Mouse (Mus musculus) limb, embryonic 13.5 days (tissue): ENCODE measurements around the gene Xpnpep1. TPM values are rescaled to one million over a fixed set of nuclear protein-coding genes. Genes with fewer than 3 reads are reported as not detected.

Experiments used
- ATAC-seq: fragments of 200-750 bp; cut with Nextera tagmentation; 2 replicates; pipeline ENCODE4 v1.8.0; 2017; ENCODE audit warnings: low read depth, moderate number of reproducible peaks, moderate TSS enrichment; ENCODE audit not compliant: low FRiP score
- H3K27ac ChIP-seq: fragments of 300-500 bp; sonication (generic); 2 replicates; pipeline ENCODE4 v1.5.1; 2015; ENCODE audit warnings: inconsistent platforms, mild to moderate bottlenecking, moderate library complexity
- H3K27me3 ChIP-seq: fragments of 300-500 bp; sonication (generic); 2 replicates; pipeline ENCODE4 v1.6.1; 2015; ENCODE audit warnings: mild to moderate bottlenecking, inconsistent platforms
- H3K36me3 ChIP-seq: fragments of 300-500 bp; sonication (generic); 2 replicates; pipeline ENCODE4 v1.6.1; 2015; ENCODE audit warnings: inconsistent platforms, mild to moderate bottlenecking, moderate library complexity
- H3K4me1 ChIP-seq: fragments of 300-500 bp; sonication (generic); 2 replicates; pipeline ENCODE4 v1.6.1; 2015; ENCODE audit warnings: inconsistent platforms
- H3K4me2 ChIP-seq: fragments of 300-500 bp; sonication (generic); replicated peaks from 2 replicates; pipeline ENCODE4 v1.6.1; 2015; ENCODE audit warnings: inconsistent platforms, mild to moderate bottlenecking, moderate library complexity
- H3K4me3 ChIP-seq: fragments of 300-500 bp; sonication (generic); 2 replicates; pipeline ENCODE4 v1.5.1; 2015; ENCODE audit warnings: moderate library complexity, mild to moderate bottlenecking, inconsistent platforms
- H3K9ac ChIP-seq: fragments of 300-500 bp; sonication (generic); 2 replicates; pipeline ENCODE4 v1.6.1; 2015; ENCODE audit warnings: mild to moderate bottlenecking, inconsistent platforms
- H3K9me3 ChIP-seq: fragments of 300-500 bp; sonication (generic); 2 replicates; pipeline ENCODE4 v1.6.1; 2016; ENCODE audit warnings: inconsistent platforms
- WGBS: fragments of 180-500 bp; shearing (Covaris S2); methylation state at CpG from one replicate; pipeline ENCODE4 v1.1.7; 2015; 5-methylcytosine and 5-hydroxymethylcytosine counted together
- polyA plus RNA-seq: library from polyadenylated mRNA; unstranded; fragments of >200 nt; fragmentation: Nextera tagmentation; extraction: Ambion mirVana; gene quantifications from 2 replicates; pipeline ENCODE4 v1.2.1, GENCODE M21; 2015

Xpnpep1 gene
- polyA plus RNA-seq, 1 experiment from 2014 or later, result 163 TPM

- Histone ChIP-seq H3K9me3 (no peaks in the 10 kb centered on the region), H3K4me1 (peaks cover 32% of the 10 kb centered on the region), H3K27ac (peak overlapping the region; percentile 24; the same call in 1 of the 2 replicates), H3K4me2 (no peak overlapping the region), H3K9ac (no peak overlapping the region), H3K27me3 (no peaks in the 10 kb centered on the region), H3K36me3 (no peaks in the 10 kb centered on the region), H3K4me3 (no peak overlapping the region)
- ATAC-seq, result 0 out of 2 replicates have a peak, but pooled peaks have one; percentile 13
- 43% methylated on average over 12 of the region's 12 CpGs for WGBS
Observed at GRCm38 (mm10) chr19:53064292-53064971, 24.4 kb upstream of the Xpnpep1 start.

- no peak overlapping the region for H3K27ac ChIP-seq
- WGBS, result 32% methylated on average over 3 of the region's 3 CpGs
- H3K4me3 ChIP-seq, result no peak overlapping the region
- H3K9me3 ChIP-seq, result no peaks in the 10 kb centered on the region
- no peak for ATAC-seq
- H3K4me2 ChIP-seq, result no peak overlapping the region
- peaks cover 36% of the 10 kb centered on the region for H3K4me1 ChIP-seq
- no peaks in the 10 kb centered on the region for H3K27me3 ChIP-seq
- no peaks in the 10 kb centered on the region for H3K36me3 ChIP-seq
- H3K9ac ChIP-seq, result no peak overlapping the region
Observed at GRCm38 (mm10) chr19:53062046-53062445, 22.0 kb upstream of the Xpnpep1 start.

GRCm38 (mm10) chr19:53059344-53060111 is 19.5 kb upstream of the Xpnpep1 start:
- Histone ChIP-seq H3K27ac (no peak overlapping the region), H3K4me3 (no peak overlapping the region), H3K4me1 (peaks cover 12% of the 10 kb centered on the region), H3K9me3 (no peaks in the 10 kb centered on the region), H3K9ac (no peak overlapping the region), H3K36me3 (no peaks in the 10 kb centered on the region), H3K27me3 (no peaks in the 10 kb centered on the region), H3K4me2 (no peak overlapping the region)
- whole genome bisulfite sequencing, result 87% methylated on average over 16 of the region's 16 CpGs
- ATAC-seq, result no peak

GRCm38 (mm10) chr19:53058726-53059334 is 18.8 kb upstream of the Xpnpep1 start:
- H3K27me3 ChIP-seq, result no peaks in the 10 kb centered on the region
- no peak for ATAC-seq
- H3K9me3 ChIP-seq, result no peaks in the 10 kb centered on the region
- H3K4me3 ChIP-seq, result no peak overlapping the region
- 69% methylated on average over 8 of the region's 8 CpGs for WGBS
- no peaks in the 10 kb centered on the region for H3K36me3 ChIP-seq
- 0 out of 2 replicates have a peak overlapping the region, but pooled peaks have one; percentile 6 for H3K27ac ChIP-seq
- no peak overlapping the region for H3K4me2 ChIP-seq
- no peak overlapping the region for H3K9ac ChIP-seq
- H3K4me1 ChIP-seq, result 0 out of 2 replicates have a peak, but pooled peaks cover 6% of the 10 kb centered on the region

GRCm38 (mm10) chr19:53057980-53058725 is 18.1 kb upstream of the Xpnpep1 start:
- no peak overlapping the region for H3K4me2 ChIP-seq
- no peaks in the 10 kb centered on the region for H3K9me3 ChIP-seq
- no peak; the same call in 1 of the 2 replicates for ATAC-seq
- no peak overlapping the region for H3K9ac ChIP-seq
- H3K27me3 ChIP-seq, result no peaks in the 10 kb centered on the region
- H3K4me3 ChIP-seq, result no peak overlapping the region
- 83% methylated on average over 16 of the region's 16 CpGs for WGBS
- H3K4me1 ChIP-seq, result 0 out of 2 replicates have a peak, but pooled peaks cover 6% of the 10 kb centered on the region
- no peak overlapping the region for H3K27ac ChIP-seq
- no peaks in the 10 kb centered on the region for H3K36me3 ChIP-seq

- WGBS, result 90% methylated on average over 16 of the region's 16 CpGs
- no peak overlapping the region for H3K9ac ChIP-seq
- H3K4me1 ChIP-seq, result peaks cover 17% of the 10 kb centered on the region
- no peaks in the 10 kb centered on the region for H3K27me3 ChIP-seq
- ATAC-seq, result no peak
- no peak overlapping the region for H3K4me3 ChIP-seq
- H3K27ac ChIP-seq, result no peak overlapping the region
- H3K9me3 ChIP-seq, result 0 out of 2 replicates have a peak, but pooled peaks cover 5% of the 10 kb centered on the region
- H3K4me2 ChIP-seq, result no peak overlapping the region
- no peaks in the 10 kb centered on the region for H3K36me3 ChIP-seq
Observed at GRCm38 (mm10) chr19:53053355-53053754, 13.3 kb upstream of the Xpnpep1 start.

- Histone ChIP-seq H3K36me3 (no peaks in the 10 kb centered on the region), H3K9me3 (0 out of 2 replicates have a peak, but pooled peaks cover 5% of the 10 kb centered on the region), H3K9ac (no peak overlapping the region), H3K27me3 (no peaks in the 10 kb centered on the region), H3K4me2 (no peak overlapping the region; the same call in 1 of the 2 replicates), H3K27ac (peak overlapping the region; percentile 10; the same call in 1 of the 2 replicates), H3K4me1 (peaks cover 19% of the 10 kb centered on the region), H3K4me3 (no peak overlapping the region)
- WGBS, result 37% methylated on average over 19 of the region's 19 CpGs
- peak; percentile 59; the same call in 1 of the 2 replicates for ATAC-seq
Observed at GRCm38 (mm10) chr19:53052031-53052670, 12.1 kb upstream of the Xpnpep1 start.

- no peak overlapping the region for H3K4me3 ChIP-seq
- H3K4me2 ChIP-seq, result no peak overlapping the region
- H3K27ac ChIP-seq, result no peak overlapping the region
- peaks cover 22% of the 10 kb centered on the region for H3K4me1 ChIP-seq
- no peak for ATAC-seq
- 0 out of 2 replicates have a peak overlapping the region, but pooled peaks have one; percentile 1 for H3K9ac ChIP-seq
- H3K9me3 ChIP-seq, result 0 out of 2 replicates have a peak, but pooled peaks cover 6% of the 10 kb centered on the region
- no peaks in the 10 kb centered on the region for H3K27me3 ChIP-seq
- no peaks in the 10 kb centered on the region for H3K36me3 ChIP-seq
- WGBS, result 50% methylated on average over 18 of the region's 18 CpGs
Observed at GRCm38 (mm10) chr19:53051288-53051985, 11.4 kb upstream of the Xpnpep1 start.

GRCm38 (mm10) chr19:53050100-53050499 is 10.1 kb upstream of the Xpnpep1 start:
- Histone ChIP-seq H3K4me1 (peaks cover 22% of the 10 kb centered on the region), H3K27me3 (no peaks in the 10 kb centered on the region)
- WGBS, result 86% methylated on average over 3 of the region's 3 CpGs

GRCm38 (mm10) chr19:53047208-53047607 is 7.2 kb upstream of the Xpnpep1 start:
- H3K27ac ChIP-seq, result no peak overlapping the region; the same call in 1 of the 2 replicates
- no peaks in the 10 kb centered on the region for H3K27me3 ChIP-seq
- no peak for ATAC-seq
- H3K4me1 ChIP-seq, result peaks cover 16% of the 10 kb centered on the region
- H3K9me3 ChIP-seq, result 0 out of 2 replicates have a peak, but pooled peaks cover 10% of the 10 kb centered on the region
- no peak overlapping the region for H3K4me3 ChIP-seq
- no peak overlapping the region for H3K4me2 ChIP-seq
- no peaks in the 10 kb centered on the region for H3K36me3 ChIP-seq
- H3K9ac ChIP-seq, result no peak overlapping the region
- WGBS, result 62% methylated on average over 5 of the region's 5 CpGs

More at GRCm38 (mm10) chr19:53050100-53050499, 10.1 kb upstream of the Xpnpep1 start:
- H3K4me2 ChIP-seq, result no peak overlapping the region
- H3K9me3 ChIP-seq, result 0 out of 2 replicates have a peak, but pooled peaks cover 10% of the 10 kb centered on the region
- no peak for ATAC-seq
- no peak overlapping the region for H3K9ac ChIP-seq
- no peak overlapping the region for H3K4me3 ChIP-seq
- H3K27ac ChIP-seq, result no peak overlapping the region
- H3K36me3 ChIP-seq, result no peaks in the 10 kb centered on the region
